Mouse (Mus musculus) megakaryocyte, embryonic 14.5 days (primary cell): ENCODE results near the gene Maml2.

Source experiments
- FLI1 ChIP-seq: IDR thresholded peaks from 2 replicates; pipeline ENCODE4 v1.6.1; 2012; ENCODE audit warnings: low read length, inconsistent platforms, mixed read lengths
- GATA1 ChIP-seq: IDR thresholded peaks from 3 replicates; pipeline ENCODE4 v1.6.1; 2012; ENCODE audit warnings: mixed read lengths, low read length, inconsistent platforms, borderline replicate concordance

DNA sequence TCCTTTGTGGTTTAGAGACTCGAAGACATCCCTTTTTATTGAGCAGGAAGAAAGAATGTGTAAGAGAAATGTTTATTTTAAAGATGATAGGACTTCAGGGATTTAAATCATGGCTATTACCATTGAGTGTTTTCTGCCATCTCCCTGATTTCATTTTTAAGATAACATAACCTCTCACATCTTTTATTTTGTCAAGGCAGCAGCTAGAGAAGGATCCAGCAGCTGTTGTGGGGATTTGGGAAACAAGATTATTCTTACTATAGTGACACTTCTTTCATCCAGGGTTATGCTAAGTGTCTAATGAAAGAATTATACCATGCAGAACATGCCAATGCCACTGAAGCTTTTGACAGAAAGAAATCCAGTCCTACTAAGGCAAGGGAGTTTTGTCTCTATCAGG lies 193.3 kb downstream of the Maml2 start:
- no peak for TF ChIP-seq GATA1
- no peak for TF ChIP-seq FLI1
